Mouse (Mus musculus) lung, embryonic 14.5 days (tissue): ENCODE measurements around the gene Eef1b2. TPM values are rescaled to one million over a fixed set of nuclear protein-coding genes. Genes with fewer than 3 reads are reported as not detected.

ENCODE experiments used
- ATAC-seq: fragments of 200-750 bp; cut with Nextera tagmentation; 2 replicates; pipeline ENCODE4 v1.8.0; 2017; ENCODE audit warnings: mild to moderate bottlenecking, moderate TSS enrichment, moderate library complexity; ENCODE audit not compliant: insufficient read depth
- DNase-seq: peaks from one replicate; pipeline ENCODE4 v3.0.0-alpha.2; 2015
- H3K27ac ChIP-seq: fragments of 300-500 bp; sonication (generic); 2 replicates; pipeline ENCODE4 v1.5.1; 2014; ENCODE audit warnings: low read depth, mild to moderate bottlenecking, moderate library complexity
- H3K27me3 ChIP-seq: fragments of 300-500 bp; sonication (generic); 2 replicates; pipeline ENCODE4 v1.6.1; 2014; ENCODE audit warnings: low read length, control low read depth; ENCODE audit not compliant: insufficient read depth
- H3K36me3 ChIP-seq: fragments of 300-500 bp; sonication (generic); 2 replicates; pipeline ENCODE4 v1.6.1; 2014; ENCODE audit warnings: control low read depth; ENCODE audit not compliant: insufficient read depth
- H3K4me1 ChIP-seq: fragments of 300-500 bp; sonication (generic); 2 replicates; pipeline ENCODE4 v1.6.1; 2014; ENCODE audit warnings: antibody characterized with exemption, control low read depth; ENCODE audit not compliant: insufficient read depth
- H3K4me2 ChIP-seq: fragments of 300-500 bp; sonication (generic); 2 replicates; pipeline ENCODE4 v1.6.1; 2014; ENCODE audit warnings: mild to moderate bottlenecking
- H3K4me3 ChIP-seq: fragments of 300-500 bp; sonication (generic); 2 replicates; pipeline ENCODE4 v1.5.1; 2014; ENCODE audit warnings: low read depth, low read length
- H3K9ac ChIP-seq: fragments of 300-500 bp; sonication (generic); 2 replicates; pipeline ENCODE4 v1.6.1; 2014
- H3K9me3 ChIP-seq: fragments of 300-500 bp; sonication (generic); 2 replicates; pipeline ENCODE4 v1.6.1; 2016; ENCODE audit warnings: low read depth, low read length, control low read depth
- CTCF ChIP-seq: IDR thresholded peaks from 2 replicates; pipeline ENCODE4 v1.5.1; 2016; ENCODE audit warnings: antibody characterized with exemption, low read depth
- WGBS: fragments of 180-500 bp; shearing (Covaris S2); extraction: QIAGEN DNeasy Blood & Tissue Kit; methylation state at CpG from one replicate; pipeline ENCODE4 v1.1.7; 2014; 5-methylcytosine and 5-hydroxymethylcytosine counted together
- polyA plus RNA-seq: library from polyadenylated mRNA; unstranded; fragments of >200 nt; fragmentation: Nextera tagmentation; extraction: Ambion mirVana; gene quantifications from 2 replicates; pipeline ENCODE4 v1.2.1, GENCODE M21; 2014

Eef1b2 gene
- 660 and 695 TPM in 2 replicates for polyA plus RNA-seq

DNA sequence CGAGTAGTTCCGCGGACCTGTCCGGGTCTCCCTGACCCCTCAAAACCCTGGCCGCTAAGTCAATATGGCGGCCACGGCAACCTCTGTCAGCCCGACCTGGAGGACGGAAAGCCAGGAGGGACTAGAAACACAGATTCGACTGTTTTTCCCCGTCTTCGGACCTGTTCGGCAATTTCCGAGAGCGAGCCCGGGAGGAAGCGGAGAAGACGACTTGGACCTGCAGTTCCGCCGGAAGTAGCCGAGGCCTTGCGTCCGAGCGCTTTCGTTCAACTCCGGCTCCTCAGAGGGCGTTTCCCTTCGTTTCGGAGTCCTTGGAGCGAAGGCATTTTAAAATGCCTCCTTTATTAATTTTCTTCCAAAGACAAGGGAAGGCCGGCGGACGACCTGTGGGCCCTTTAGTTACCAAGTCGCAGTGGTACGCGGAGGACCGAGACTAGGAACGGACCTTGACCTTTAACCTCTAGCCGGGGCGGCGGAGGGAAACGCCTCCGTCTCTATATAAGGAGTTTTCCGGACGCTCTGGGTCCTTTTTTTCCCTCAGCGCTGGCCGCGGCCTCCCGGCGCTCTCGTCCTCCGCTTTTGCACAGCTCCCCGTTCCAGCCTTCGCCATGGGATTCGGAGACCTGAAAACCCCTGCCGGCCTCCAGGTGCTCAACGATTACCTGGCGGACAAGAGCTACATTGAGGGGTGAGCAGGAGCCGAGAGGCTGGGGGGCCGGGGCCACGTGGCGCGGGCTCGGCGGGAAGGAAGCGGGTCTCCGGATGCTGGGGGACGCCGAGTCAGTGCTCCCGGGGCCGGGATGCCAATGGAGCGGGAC lies at the start of gene Eef1b2, which contains the start of gene Ndufs1:
Gene Eef1b2, plus strand, starts transcription at position 222 of the 818 bp plus-strand sequence.
Gene Ndufs1, minus strand, starts transcription at position 230 of the 818 bp plus-strand sequence.
- H3K4me3 ChIP-seq: peak within 1 kb of the TSS; percentile 97

DNA sequence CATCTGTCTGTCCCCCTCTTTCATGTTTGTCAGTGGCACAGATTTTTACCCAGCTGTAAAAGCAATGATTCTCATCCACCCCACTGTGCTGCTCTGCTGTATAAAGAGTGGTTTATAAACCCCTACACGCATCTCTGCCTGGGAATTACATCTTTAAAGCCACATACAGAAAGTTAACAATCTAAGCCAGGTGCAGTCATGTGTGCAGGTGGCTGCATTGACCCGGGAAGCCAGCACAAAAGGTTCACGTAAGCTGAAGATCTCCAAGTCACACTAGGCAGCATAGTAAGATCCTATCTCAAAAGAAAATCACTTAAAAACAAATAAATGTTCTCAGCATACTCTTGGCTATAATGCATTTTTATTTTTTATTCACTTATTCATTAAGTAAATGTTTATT lies 47.4 kb upstream of the Eef1b2 start:
- 44% methylated on average over 3 of the region's 3 CpGs for WGBS
- H3K4me3 ChIP-seq: peak overlapping the region; percentile 22; the same call in 1 of the 2 replicates
- ATAC-seq: no peak

More for the DNA sequence above, at the start of gene Eef1b2, which contains the start of gene Ndufs1:
- peak within 1 kb of the TSS; percentile 88 for H3K27ac ChIP-seq
- H3K4me2 ChIP-seq: peak within 1 kb of the TSS; percentile 89
- H3K27me3 ChIP-seq: no peaks in the 10 kb centered on the region
- peak; percentile 99 for DNase-seq
- H3K9me3 ChIP-seq: no peaks in the 10 kb centered on the region
- peaks cover 16% of the 10 kb centered on the region for H3K4me1 ChIP-seq
- H3K36me3 ChIP-seq: peaks cover 37% of the 10 kb centered on the region
- peak within 1 kb of the TSS; percentile 92 for H3K9ac ChIP-seq
- ATAC-seq: peak; percentile 88
- TF ChIP-seq CTCF: no peak
- WGBS: under 1% methylated on average over 72 of the region's 72 CpGs

DNA sequence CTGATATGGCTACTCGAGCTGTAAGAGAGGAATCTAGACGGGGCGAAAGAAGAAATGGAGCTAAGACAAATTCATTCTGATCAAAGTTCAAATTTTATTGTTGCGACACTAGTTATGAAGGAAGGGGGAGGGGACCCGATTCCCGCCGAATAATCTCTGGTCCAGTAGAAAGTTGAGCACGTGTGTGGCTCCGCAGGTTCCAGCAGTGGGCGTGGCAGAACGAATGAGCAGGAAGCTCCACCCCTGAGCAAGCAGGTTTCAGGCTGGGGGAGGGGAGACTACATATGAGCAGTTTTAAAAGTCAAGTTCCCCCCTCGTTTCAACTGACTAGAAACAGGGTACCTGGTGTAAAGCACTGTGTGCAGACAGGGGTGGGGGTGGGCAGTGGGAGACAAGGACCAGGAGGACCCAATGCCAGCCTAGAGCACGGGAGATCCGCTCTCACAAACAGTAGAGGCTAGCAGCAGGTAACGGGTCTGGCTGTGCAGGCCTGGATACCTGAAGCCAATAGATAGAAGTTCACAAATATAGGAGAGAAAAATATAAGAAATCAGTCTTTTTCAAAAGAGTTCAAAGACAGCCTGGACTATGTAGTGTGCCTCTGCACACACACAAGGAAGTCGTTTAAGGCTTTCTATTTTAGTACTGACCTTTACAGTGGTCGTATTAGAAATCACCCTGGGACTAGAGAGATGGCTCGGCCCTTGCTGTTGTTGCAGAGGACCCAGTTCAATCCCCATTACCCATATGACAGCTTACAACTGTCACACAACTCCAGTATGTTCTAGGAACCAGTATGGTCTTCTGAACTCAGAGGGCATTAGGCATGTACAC lies 46.6 kb upstream of the Eef1b2 start:
- Histone ChIP-seq H3K9me3 (no peaks in the 10 kb centered on the region), H3K27me3 (no peaks in the 10 kb centered on the region), H3K36me3 (peaks cover 8% of the 10 kb centered on the region; the same call in 1 of the 2 replicates), H3K27ac (no peak overlapping the region), H3K4me3 (peak overlapping the region; percentile 22), H3K9ac (peak overlapping the region; percentile 32; the same call in 1 of the 2 replicates), H3K4me1 (no peaks in the 10 kb centered on the region), H3K4me2 (peak overlapping the region; percentile 58)
- 14% methylated on average over 18 of the region's 18 CpGs for WGBS
- ATAC-seq: peak; percentile 75
- DNase-seq: peak; percentile 22
- no peak for TF ChIP-seq CTCF

More for the DNA sequence above, 47.4 kb upstream of the Eef1b2 start:
- no peak for DNase-seq
- Histone ChIP-seq H3K36me3 (peaks cover 12% of the 10 kb centered on the region; the same call in 1 of the 2 replicates), H3K27ac (no peak overlapping the region), H3K9ac (no peak overlapping the region), H3K27me3 (no peaks in the 10 kb centered on the region), H3K4me1 (no peaks in the 10 kb centered on the region), H3K9me3 (no peaks in the 10 kb centered on the region), H3K4me2 (peak overlapping the region; percentile 58)
- TF ChIP-seq CTCF: no peak

DNA sequence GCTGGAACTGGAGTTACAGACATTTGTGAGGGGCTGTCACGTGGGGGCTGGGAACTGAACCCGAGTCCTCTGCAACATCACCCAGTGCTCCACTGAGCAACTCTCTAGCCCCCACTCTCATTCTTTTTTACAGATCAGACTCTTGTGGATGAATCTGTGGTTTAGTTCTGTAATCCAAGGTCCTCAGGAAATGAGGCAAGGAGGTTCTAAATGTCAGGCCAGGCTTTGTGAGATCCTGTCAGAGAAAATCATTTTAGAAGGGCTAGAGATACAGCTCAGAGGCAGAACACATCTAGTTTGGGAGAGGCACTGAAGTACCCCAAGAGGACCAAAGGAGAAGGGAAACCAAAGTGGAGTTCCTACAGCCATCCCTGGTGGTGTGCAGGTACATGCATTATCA lies 45.7 kb upstream of the Eef1b2 start:
- no peak for TF ChIP-seq CTCF
- Histone ChIP-seq H3K36me3 (no peaks in the 10 kb centered on the region), H3K4me2 (no peak overlapping the region), H3K27me3 (no peaks in the 10 kb centered on the region), H3K9me3 (no peaks in the 10 kb centered on the region), H3K27ac (no peak overlapping the region), H3K4me3 (no peak overlapping the region), H3K9ac (no peak overlapping the region), H3K4me1 (no peaks in the 10 kb centered on the region)
- ATAC-seq (no peak), DNase-seq (no peak)
- 82% methylated on average over 2 of the region's 2 CpGs for WGBS

DNA sequence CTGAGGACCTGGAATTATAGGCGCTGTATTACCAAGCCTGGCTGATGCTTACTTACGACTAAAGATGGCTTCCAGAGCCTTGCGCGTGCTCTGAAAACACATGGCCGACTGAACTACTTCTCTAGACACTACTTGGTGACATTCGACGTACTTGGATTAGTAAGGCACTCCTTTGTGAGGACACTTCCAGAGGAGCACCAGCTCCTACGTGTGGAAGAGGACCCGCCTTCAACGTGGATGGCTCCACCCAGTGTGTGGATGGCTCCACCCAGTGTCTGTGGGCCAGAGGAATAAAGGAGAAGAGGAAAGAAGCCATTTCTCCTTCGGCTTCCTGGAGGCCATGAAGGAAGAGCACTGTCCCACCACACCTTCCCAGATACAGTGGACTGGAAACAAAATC lies 44.9 kb upstream of the Eef1b2 start:
- no peak overlapping the region for H3K4me2 ChIP-seq
- no peak overlapping the region for H3K9ac ChIP-seq
- H3K27ac ChIP-seq: no peak overlapping the region
- no peak overlapping the region for H3K4me3 ChIP-seq
- DNase-seq (no peak), ATAC-seq (no peak)
- no peaks in the 10 kb centered on the region for H3K27me3 ChIP-seq
- H3K9me3 ChIP-seq: no peaks in the 10 kb centered on the region
- H3K4me1 ChIP-seq: no peaks in the 10 kb centered on the region
- H3K36me3 ChIP-seq: no peaks in the 10 kb centered on the region
- 91% methylated on average over 11 of the region's 11 CpGs for WGBS
- TF ChIP-seq CTCF: no peak

DNA sequence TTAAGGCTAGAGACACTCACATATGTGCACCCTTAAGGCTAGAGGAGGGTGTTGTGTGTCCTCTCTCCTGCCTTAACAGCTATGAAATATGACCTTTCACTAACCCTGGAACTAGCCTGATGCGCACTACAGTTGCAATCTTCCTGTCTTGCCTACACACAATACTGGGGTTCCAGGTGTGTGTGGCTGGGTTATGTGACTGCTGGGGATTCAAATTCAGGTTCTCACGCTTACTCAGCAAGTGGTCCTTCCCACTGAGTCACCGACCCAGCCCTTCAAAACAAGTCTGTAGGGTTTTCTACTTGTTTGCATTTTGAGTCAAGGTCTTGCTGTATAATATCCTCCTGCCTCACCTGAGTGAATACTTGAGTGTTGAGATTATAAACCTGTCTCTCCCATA lies 42.1 kb upstream of the Eef1b2 start:
- TF ChIP-seq CTCF: no peak

More for the DNA sequence above, 42.1 kb upstream of the Eef1b2 start:
- no peaks in the 10 kb centered on the region for H3K9me3 ChIP-seq
- no peaks in the 10 kb centered on the region for H3K27me3 ChIP-seq
- H3K9ac ChIP-seq: no peak overlapping the region
- ATAC-seq (no peak), DNase-seq (no peak)
- H3K4me2 ChIP-seq: no peak overlapping the region
- H3K4me1 ChIP-seq: no peaks in the 10 kb centered on the region
- no peak overlapping the region for H3K27ac ChIP-seq
- H3K36me3 ChIP-seq: 0 out of 2 replicates have a peak, but pooled peaks cover 6% of the 10 kb centered on the region
- WGBS: 80% methylated on average over 3 of the region's 3 CpGs
- no peak overlapping the region for H3K4me3 ChIP-seq
